Mouse (Mus musculus) right cerebral cortex, postnatal 36 days (tissue): ENCODE data around the gene Grifin.

Experiments used
- DNase-seq, 2 experiments: peaks; one replicate each; pipeline ENCODE4 v3.0.0; 2022; ENCODE audit warnings: low spot score in 2 of 2, mixed read lengths in 1 of 2

The Grifin gene

GRCm38 (mm10) chr5:140589082-140589774, 24.4 kb upstream of the Grifin start:
- no peak for DNase-seq

- no peak for DNase-seq
Measured at GRCm38 (mm10) chr5:140583732-140584368, 19.0 kb upstream of the Grifin start.

- no peak for DNase-seq
Measured at GRCm38 (mm10) chr5:140582995-140583731, 18.3 kb upstream of the Grifin start.

GRCm38 (mm10) chr5:140581569-140581968, 16.7 kb upstream of the Grifin start:
- no peak for DNase-seq

- no peak for DNase-seq
Measured at GRCm38 (mm10) chr5:140579771-140580170, 14.9 kb upstream of the Grifin start.

GRCm38 (mm10) chr5:140579221-140579620, 14.3 kb upstream of the Grifin start:
- no peak for DNase-seq

- DNase-seq, result no peak
Measured at GRCm38 (mm10) chr5:140575381-140575866, 10.6 kb upstream of the Grifin start.

GRCm38 (mm10) chr5:140572611-140573010, 7.7 kb upstream of the Grifin start:
- DNase-seq, result no peak

- no peak for DNase-seq
Measured at GRCm38 (mm10) chr5:140571673-140572072, 6.8 kb upstream of the Grifin start.

- no peak for DNase-seq
Measured at GRCm38 (mm10) chr5:140571201-140571600, 6.3 kb upstream of the Grifin start.

- no peak for DNase-seq
Measured at GRCm38 (mm10) chr5:140570223-140570870, 5.5 kb upstream of the Grifin start.

- DNase-seq, result no peak
Measured at GRCm38 (mm10) chr5:140569032-140569595, 4.2 kb upstream of the Grifin start.

- peak in 1 of 2 experiments; percentile 26 for DNase-seq
Measured at GRCm38 (mm10) chr5:140568321-140568970, 3.6 kb upstream of the Grifin start.

- no peak for DNase-seq
Measured at GRCm38 (mm10) chr5:140567751-140568150, 2.9 kb upstream of the Grifin start.

GRCm38 (mm10) chr5:140567321-140567720, 2.5 kb upstream of the Grifin start:
- DNase-seq, result no peak

- DNase-seq, result no peak
Measured at GRCm38 (mm10) chr5:140566271-140566670, 1.4 kb upstream of the Grifin start.

- no peak for DNase-seq
Measured at GRCm38 (mm10) chr5:140565856-140566255, 985 bp upstream of the Grifin start.

GRCm38 (mm10) chr5:140565451-140565850, 580 bp upstream of the Grifin start:
- no peak for DNase-seq

- DNase-seq, result no peak
Measured at GRCm38 (mm10) chr5:140562601-140563000, 2.3 kb downstream of the Grifin start.

GRCm38 (mm10) chr5:140556859-140557258, 8.0 kb downstream of the Grifin start:
- DNase-seq, result no peak

- DNase-seq, result no peak
Measured at GRCm38 (mm10) chr5:140553719-140554118, 11.2 kb downstream of the Grifin start.
